Mouse (Mus musculus): ENCODE measurements around the gene Polg2. TPM values are rescaled to one million over a fixed set of nuclear protein-coding genes. Genes with fewer than 3 reads are reported as not detected.
"Not testable (repeated sequence)": the region's sequence is repeated elsewhere in the genome, so short reads cannot be mapped to it uniquely, and the experiment has no call there.

The Polg2 gene
- polyA plus RNA-seq, 1 experiment from 2014 or later: 11.9 TPM

DNA sequence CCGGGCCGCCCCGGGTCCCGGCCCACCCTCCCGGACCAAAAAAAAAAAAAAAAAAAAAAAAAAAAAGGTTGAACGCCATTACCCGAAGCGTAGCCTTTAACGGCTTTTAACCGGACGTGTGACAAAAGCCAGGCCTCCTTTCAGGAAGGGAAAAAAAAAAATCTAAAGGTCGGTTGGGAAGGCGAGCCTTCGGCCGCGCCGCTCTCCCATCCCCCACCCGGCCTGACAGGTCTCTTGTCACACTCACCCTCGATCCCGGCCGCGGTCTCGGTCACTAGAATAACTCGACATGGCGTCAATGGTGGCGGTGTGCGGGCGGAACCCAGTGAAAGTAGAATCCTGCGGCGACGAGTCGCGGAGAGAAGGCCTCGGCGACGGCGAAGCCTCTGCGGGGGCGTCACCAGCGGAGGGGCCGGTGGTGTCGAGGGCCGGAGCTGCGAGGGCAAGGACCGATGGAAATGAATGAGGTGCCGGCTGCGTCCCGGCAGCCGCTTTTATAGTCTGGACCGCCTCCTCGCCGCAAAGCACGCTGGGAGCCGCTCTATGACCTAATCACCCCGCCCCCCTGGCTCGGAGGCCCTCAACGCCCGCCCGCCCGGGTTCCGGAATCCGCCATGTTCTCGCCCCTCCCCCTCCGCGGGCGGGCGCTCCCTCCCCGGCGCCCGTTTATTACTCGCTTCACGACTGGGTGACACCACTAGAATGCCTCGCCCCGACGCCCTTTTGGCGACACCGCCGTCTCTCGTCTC lies 8.9 kb upstream of the Polg2 start:
- H3K27ac ChIP-seq: peak overlapping the region; percentile 100
- peak overlapping the region; percentile 88 for H3K4me3 ChIP-seq (replicated peaks)
- H3K27me3 ChIP-seq (replicated peaks): no peaks in the 10 kb centered on the region
- no peaks in the 10 kb centered on the region for H3K9me3 ChIP-seq
- WGBS: under 1% methylated on average over 79 of the region's 79 CpGs
- H3K36me3 ChIP-seq: peaks cover 8% of the 10 kb centered on the region
- H3K4me1 ChIP-seq (replicated peaks): peaks cover 4% of the 10 kb centered on the region; the same call in 1 of the 2 replicates
- ATAC-seq: peak; percentile 88
- H3K4me2 ChIP-seq (replicated peaks): peak overlapping the region; percentile 64
- peak overlapping the region; percentile 96 for H3K9ac ChIP-seq

- under 1% methylated on average over 65 of the region's 65 CpGs for WGBS
- H3K36me3 ChIP-seq: peaks cover 17% of the 10 kb centered on the region
- peaks cover 4% of the 10 kb centered on the region; the same call in 1 of the 2 replicates for H3K4me1 ChIP-seq (replicated peaks)
- H3K4me2 ChIP-seq (replicated peaks): peak overlapping the region; percentile 67
- no peaks in the 10 kb centered on the region for H3K9me3 ChIP-seq
- peak overlapping the region; percentile 96 for H3K9ac ChIP-seq
- peak overlapping the region; percentile 100 for H3K27ac ChIP-seq
- H3K27me3 ChIP-seq (replicated peaks): no peaks in the 10 kb centered on the region
- peak; percentile 29 for ATAC-seq
- H3K4me3 ChIP-seq (replicated peaks): peak overlapping the region; percentile 88
These were observed 8.0 kb upstream of the Polg2 start for GRCm38 (mm10) chr11:106787131-106788025.

- Histone ChIP-seq H3K36me3 (peaks cover 19% of the 10 kb centered on the region), H3K4me1 (replicated peaks) (peaks cover 6% of the 10 kb centered on the region; the same call in 1 of the 2 replicates), H3K9ac (no peak overlapping the region), H3K9me3 (no peaks in the 10 kb centered on the region), H3K4me2 (replicated peaks) (0 out of 2 replicates have a peak overlapping the region, but pooled peaks have one; percentile 67), H3K4me3 (replicated peaks) (no peak overlapping the region), H3K27me3 (replicated peaks) (no peaks in the 10 kb centered on the region), H3K27ac (no peak overlapping the region)
- 63% methylated on average over 1 of the region's 1 CpGs for WGBS
- ATAC-seq: no peak
These were observed 5.7 kb upstream of the Polg2 start for GRCm38 (mm10) chr11:106785043-106785442.

DNA sequence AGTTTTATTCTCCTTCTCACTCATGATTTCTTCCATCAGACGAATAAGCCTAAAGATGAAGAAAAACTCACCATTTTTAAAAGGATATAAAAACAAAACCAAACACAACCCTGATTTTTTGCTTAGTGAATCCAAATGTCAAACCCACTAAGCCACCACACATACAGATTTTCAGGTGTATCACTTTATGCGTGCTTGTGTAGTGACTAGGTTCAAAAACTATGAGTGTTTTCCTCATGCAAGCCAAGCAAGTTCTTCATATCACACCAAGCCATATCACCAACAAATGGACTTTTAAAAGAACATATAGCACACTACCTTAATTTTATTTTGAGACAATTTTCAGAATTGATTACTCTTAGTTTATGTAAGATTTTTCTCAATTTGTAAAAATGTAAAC lies 5.1 kb upstream of the Polg2 start:
- Histone ChIP-seq H3K36me3 (peaks cover 19% of the 10 kb centered on the region), H3K9me3 (no peaks in the 10 kb centered on the region)
- 87% methylated on average over 2 of the region's 2 CpGs for WGBS

GRCm38 (mm10) chr11:106782841-106783764 lies 3.8 kb upstream of the Polg2 start:
- Histone ChIP-seq H3K27ac (no peak overlapping the region), H3K9ac (no peak overlapping the region), H3K36me3 (peaks cover 19% of the 10 kb centered on the region), H3K4me2 (replicated peaks) (no peak overlapping the region), H3K4me1 (replicated peaks) (peaks cover 7% of the 10 kb centered on the region; the same call in 1 of the 2 replicates), H3K4me3 (replicated peaks) (no peak overlapping the region), H3K27me3 (replicated peaks) (no peaks in the 10 kb centered on the region), H3K9me3 (no peaks in the 10 kb centered on the region)
- 78% methylated on average over 9 of the region's 9 CpGs for WGBS
- ATAC-seq: no peak

More for the DNA sequence above, 5.1 kb upstream of the Polg2 start:
- no peak for ATAC-seq
- Histone ChIP-seq H3K4me2 (replicated peaks) (no peak overlapping the region), H3K4me3 (replicated peaks) (no peak overlapping the region), H3K27me3 (replicated peaks) (no peaks in the 10 kb centered on the region), H3K4me1 (replicated peaks) (peaks cover 7% of the 10 kb centered on the region; the same call in 1 of the 2 replicates), H3K9ac (no peak overlapping the region), H3K27ac (no peak overlapping the region)

GRCm38 (mm10) chr11:106782271-106782670 lies 2.9 kb upstream of the Polg2 start:
- Histone ChIP-seq H3K36me3 (peaks cover 19% of the 10 kb centered on the region), H3K4me1 (replicated peaks) (peaks cover 13% of the 10 kb centered on the region; the same call in 1 of the 2 replicates)
- not testable (repeated sequence) for H3K9ac ChIP-seq; H3K9me3 ChIP-seq; ATAC-seq; H3K27me3 ChIP-seq (replicated peaks); H3K4me3 ChIP-seq (replicated peaks); H3K27ac ChIP-seq; H3K4me2 ChIP-seq (replicated peaks)
- WGBS: 84% methylated on average over 7 of the region's 7 CpGs

DNA sequence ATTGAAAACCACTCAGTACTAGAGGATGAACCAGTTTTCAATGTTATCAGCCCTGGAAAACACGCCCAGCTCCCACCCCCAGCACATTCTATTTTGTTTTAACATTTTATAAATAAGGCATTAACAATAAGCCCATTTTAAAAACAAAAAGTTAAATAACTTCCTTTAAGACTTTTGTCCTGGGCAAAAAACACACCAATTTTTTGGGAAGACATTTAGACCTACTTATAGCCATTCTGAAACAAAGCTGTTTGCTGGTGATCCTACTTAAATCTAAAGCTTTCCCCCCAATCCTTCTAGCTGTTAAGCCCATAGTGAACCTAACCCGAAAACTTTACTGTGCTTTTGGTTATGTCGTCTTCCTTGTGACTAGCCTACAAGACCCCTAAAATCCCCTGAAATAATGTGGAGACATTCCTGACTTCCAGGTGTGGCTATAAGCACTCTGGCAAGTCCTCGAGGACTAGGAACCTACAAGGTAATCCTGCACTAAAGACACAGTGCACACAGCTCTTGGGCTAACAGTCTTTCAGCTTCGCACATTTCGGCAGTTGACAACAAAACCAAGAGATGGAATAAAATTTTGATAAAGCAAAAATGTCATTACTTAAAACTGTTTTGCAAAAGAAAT lies 1.4 kb upstream of the Polg2 start:
- 0 out of 2 replicates have a peak overlapping the region, but pooled peaks have one; percentile 13 for H3K27ac ChIP-seq
- peaks cover 19% of the 10 kb centered on the region for H3K36me3 ChIP-seq
- no peaks in the 10 kb centered on the region for H3K9me3 ChIP-seq
- no peak for ATAC-seq
- peaks cover 14% of the 10 kb centered on the region; the same call in 1 of the 2 replicates for H3K4me1 ChIP-seq (replicated peaks)
- H3K9ac ChIP-seq: no peak overlapping the region
- WGBS: 77% methylated on average over 6 of the region's 6 CpGs
- no peak overlapping the region for H3K4me3 ChIP-seq (replicated peaks)
- no peak overlapping the region for H3K4me2 ChIP-seq (replicated peaks)
- no peaks in the 10 kb centered on the region for H3K27me3 ChIP-seq (replicated peaks)

DNA sequence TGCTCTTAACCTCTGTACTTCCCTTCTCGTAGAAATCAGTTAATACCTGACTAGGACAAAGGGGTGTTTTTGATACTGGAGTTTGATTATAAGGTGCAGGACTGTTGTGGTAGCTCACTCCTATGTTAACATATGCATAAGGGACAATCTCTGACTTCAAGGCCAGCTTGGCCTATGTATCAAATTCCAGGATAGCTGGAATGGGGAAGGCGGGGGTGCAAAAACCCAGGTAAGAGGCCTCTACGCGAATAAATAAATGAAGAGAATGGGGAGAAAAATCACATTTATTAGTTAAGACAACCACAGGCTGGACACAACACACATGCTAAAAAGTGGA lies 720 bp upstream of the Polg2 start:
- H3K27me3 ChIP-seq (replicated peaks): no peaks in the 10 kb centered on the region
- ATAC-seq: no peak
- H3K4me3 ChIP-seq (replicated peaks): 0 out of 2 replicates have a peak overlapping the region, but pooled peaks have one; percentile 92
- H3K4me1 ChIP-seq (replicated peaks): 0 out of 2 replicates have a peak, but pooled peaks cover 12% of the 10 kb centered on the region
- no peak overlapping the region for H3K9ac ChIP-seq
- 68% methylated on average over 4 of the region's 4 CpGs for WGBS
- H3K36me3 ChIP-seq: peaks cover 17% of the 10 kb centered on the region
- H3K27ac ChIP-seq: peak overlapping the region; percentile 99
- H3K9me3 ChIP-seq: no peaks in the 10 kb centered on the region
- peak overlapping the region; percentile 70; the same call in 1 of the 2 replicates for H3K4me2 ChIP-seq (replicated peaks)

- Histone ChIP-seq H3K36me3 (peaks cover 29% of the 10 kb centered on the region), H3K27ac (peak overlapping the region; percentile 99), H3K9ac (peak overlapping the region; percentile 93), H3K4me1 (replicated peaks) (0 out of 2 replicates have a peak, but pooled peaks cover 12% of the 10 kb centered on the region), H3K4me3 (replicated peaks) (peak overlapping the region; percentile 92), H3K4me2 (replicated peaks) (peak overlapping the region; percentile 70), H3K9me3 (no peaks in the 10 kb centered on the region), H3K27me3 (replicated peaks) (no peaks in the 10 kb centered on the region)
- peak; percentile 79 for ATAC-seq
- under 1% methylated on average over 39 of the region's 39 CpGs for WGBS
These were observed 549 bp downstream of the Polg2 start for GRCm38 (mm10) chr11:106778589-106779387.

DNA sequence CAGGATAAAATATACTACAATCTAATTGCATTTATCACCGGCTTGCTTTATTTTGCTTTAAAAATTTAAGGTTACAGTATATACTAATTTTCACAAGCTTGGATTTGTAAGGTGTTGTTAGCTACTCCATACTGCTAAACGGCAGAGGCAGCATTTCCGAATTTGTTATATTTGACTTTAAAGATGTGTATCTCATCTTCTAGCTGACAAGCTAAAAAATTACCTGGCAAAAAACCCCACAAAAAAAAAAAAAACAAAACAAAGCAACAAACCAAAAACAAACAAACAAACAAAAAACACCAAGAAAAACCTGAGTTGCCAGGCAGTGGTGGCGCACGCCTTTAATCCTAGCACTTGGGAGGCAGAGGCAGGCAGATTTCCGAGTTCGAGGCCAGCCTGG lies 1.2 kb downstream of the Polg2 start:
- 0 out of 2 replicates have a peak overlapping the region, but pooled peaks have one; percentile 45 for H3K27ac ChIP-seq
- WGBS: 82% methylated on average over 7 of the region's 7 CpGs

More for the DNA sequence above, 1.2 kb downstream of the Polg2 start:
- Histone ChIP-seq H3K9ac (no peak overlapping the region), H3K9me3 (no peaks in the 10 kb centered on the region), H3K4me1 (replicated peaks) (0 out of 2 replicates have a peak, but pooled peaks cover 12% of the 10 kb centered on the region), H3K4me2 (replicated peaks) (peak overlapping the region; percentile 70), H3K27me3 (replicated peaks) (no peaks in the 10 kb centered on the region), H3K36me3 (peaks cover 30% of the 10 kb centered on the region), H3K4me3 (replicated peaks) (0 out of 2 replicates have a peak overlapping the region, but pooled peaks have one; percentile 92)
- no peak for ATAC-seq
